Mouse (Mus musculus) embryonic fibroblast, embryonic 13.5 days (primary cell): ENCODE measurements around the gene Trp73. TPM values are rescaled to one million over a fixed set of nuclear protein-coding genes. Genes with fewer than 3 reads are reported as not detected.
A peak's percentile ranks its signal among the peaks of the same experiment; 100 is the strongest.

Experiments used
- H3K27ac ChIP-seq: 2 replicates; pipeline ENCODE4 v1.5.1; 2012; ENCODE audit warnings: low read length, control low read depth, inconsistent platforms; ENCODE audit not compliant: insufficient read depth
- H3K4me1 ChIP-seq: 2 replicates; pipeline ENCODE4 v1.6.1; 2011; ENCODE audit warnings: low read length; ENCODE audit not compliant: control insufficient read depth, insufficient read depth
- H3K4me3 ChIP-seq: 2 replicates; pipeline ENCODE4 v1.5.1; 2011; ENCODE audit warnings: mild to moderate bottlenecking, control low read depth, low read length; ENCODE audit not compliant: insufficient read depth
- CTCF ChIP-seq: IDR thresholded peaks from 2 replicates; pipeline ENCODE4 v1.5.1; 2011; ENCODE audit warnings: mild to moderate bottlenecking, control low read depth, low read length, moderate library complexity, borderline replicate concordance; ENCODE audit not compliant: insufficient read depth
- POLR2A ChIP-seq: IDR thresholded peaks from 2 replicates; pipeline ENCODE4 v1.6.1; 2011; ENCODE audit warnings: low read depth, mild to moderate bottlenecking, control low read depth, low read length, moderate library complexity
- polyA plus RNA-seq: library from polyadenylated mRNA; stranded (reverse); fragments of >200 nt; gene quantifications from 2 replicates; pipeline ENCODE4 v1.2.4, GENCODE M21; 2011; ENCODE audit warnings: low read depth; ENCODE audit not compliant: missing spikeins, insufficient read length

Gene Trp73
- polyA plus RNA-seq, 1 experiment = not detected

- Histone ChIP-seq H3K27ac (no peak overlapping the region), H3K4me3 (no peak overlapping the region)
- no peak for TF ChIP-seq POLR2A
- TF ChIP-seq CTCF = no peak
These were observed 6.3 kb upstream of the Trp73 start for GRCm38 (mm10) chr4:154146342-154146741.

DNA sequence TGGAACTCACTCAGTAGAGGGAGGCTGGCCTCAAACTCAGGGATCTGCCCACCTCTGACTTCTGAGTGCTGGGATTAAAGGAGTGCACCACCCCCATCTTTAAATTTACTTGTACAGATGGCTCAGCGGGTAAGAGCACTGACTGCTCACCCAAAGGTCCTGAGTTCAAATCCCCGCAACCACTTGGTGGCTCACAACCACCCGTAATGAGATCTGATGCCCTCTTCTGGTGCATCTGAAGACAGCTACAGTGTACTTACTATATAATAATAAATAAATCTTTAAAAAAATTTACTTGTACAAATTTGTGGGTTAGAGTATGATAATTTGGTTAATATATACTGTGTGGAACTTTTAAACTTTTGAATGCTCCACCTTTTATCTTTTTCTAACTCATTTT is 4.7 kb upstream of the Trp73 start:
- peaks cover 2% of the 10 kb centered on the region; the same call in 1 of the 2 replicates for H3K4me1 ChIP-seq
- TF ChIP-seq POLR2A = no peak
- no peak for TF ChIP-seq CTCF

More at GRCm38 (mm10) chr4:154146342-154146741, 6.3 kb upstream of the Trp73 start:
- peaks cover 2% of the 10 kb centered on the region; the same call in 1 of the 2 replicates for H3K4me1 ChIP-seq

DNA sequence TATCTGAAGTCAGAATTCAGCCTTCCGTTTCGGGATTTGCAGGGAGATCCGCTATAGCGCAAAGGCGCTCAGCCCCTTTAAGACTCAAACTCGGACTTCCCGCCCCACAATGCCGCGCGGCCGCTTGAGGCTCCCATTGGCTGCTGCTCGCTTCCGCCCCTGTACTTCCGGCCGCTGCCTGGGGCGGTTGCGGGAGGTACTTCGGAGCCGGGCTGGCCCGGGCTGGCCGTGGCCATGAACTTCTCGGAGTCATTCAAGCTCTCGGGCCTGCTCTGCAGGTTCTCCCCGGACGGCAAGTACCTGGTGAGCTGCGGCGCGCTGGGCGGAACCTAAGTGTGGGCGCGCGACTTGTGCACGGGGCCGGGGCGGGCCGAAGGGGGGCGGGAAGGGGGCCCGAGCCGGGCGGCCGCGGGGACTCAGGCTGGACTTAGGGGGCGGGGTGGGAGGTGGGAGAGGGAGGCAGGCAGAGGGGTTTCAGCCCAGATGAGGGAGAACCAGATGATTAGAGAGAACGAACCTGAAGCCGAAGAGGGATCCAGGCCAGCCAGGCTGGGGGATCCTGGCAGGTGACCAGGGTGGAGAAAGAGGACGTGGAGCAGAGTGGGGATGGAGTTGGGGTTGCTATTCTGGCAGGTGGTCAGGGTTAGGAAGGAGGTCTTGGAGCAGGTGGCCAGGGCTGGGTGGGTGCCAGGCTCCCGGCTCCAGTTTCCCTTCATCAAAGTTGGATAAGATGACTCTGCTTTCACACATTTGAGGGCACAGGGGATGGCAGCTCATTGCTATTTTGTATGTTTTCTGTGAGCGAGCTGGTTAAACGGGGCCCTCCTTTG is 2.4 kb upstream of the Trp73 start, which contains the start of gene Wrap73:
Gene Wrap73, plus strand, starts transcription at position 162 of the 830 bp plus-strand sequence.
- peak within 1 kb of the TSS; percentile 95 for H3K4me3 ChIP-seq
- H3K27ac ChIP-seq = no peak within 1 kb of the TSS
- peaks cover 2% of the 10 kb centered on the region; the same call in 1 of the 2 replicates for H3K4me1 ChIP-seq
- TF ChIP-seq CTCF (no peak), POLR2A (peak; percentile 85)

More for the DNA sequence above, 4.7 kb upstream of the Trp73 start:
- Histone ChIP-seq H3K4me3 (no peak overlapping the region), H3K27ac (no peak overlapping the region)

- TF ChIP-seq CTCF = no peak
- no peak for TF ChIP-seq POLR2A
- Histone ChIP-seq H3K4me3 (peak overlapping the region; percentile 8; the same call in 1 of the 2 replicates), H3K27ac (no peak overlapping the region), H3K4me1 (peaks cover 2% of the 10 kb centered on the region; the same call in 1 of the 2 replicates)
These were observed 1.2 kb upstream of the Trp73 start for GRCm38 (mm10) chr4:154141009-154141867.

- peak overlapping the region; percentile 4; the same call in 1 of the 2 replicates for H3K4me3 ChIP-seq
- peaks cover 2% of the 10 kb centered on the region; the same call in 1 of the 2 replicates for H3K4me1 ChIP-seq
- no peak overlapping the region for H3K27ac ChIP-seq
- no peak for TF ChIP-seq CTCF
- no peak for TF ChIP-seq POLR2A
These were observed 403 bp upstream of the Trp73 start for GRCm38 (mm10) chr4:154140213-154141008.

DNA sequence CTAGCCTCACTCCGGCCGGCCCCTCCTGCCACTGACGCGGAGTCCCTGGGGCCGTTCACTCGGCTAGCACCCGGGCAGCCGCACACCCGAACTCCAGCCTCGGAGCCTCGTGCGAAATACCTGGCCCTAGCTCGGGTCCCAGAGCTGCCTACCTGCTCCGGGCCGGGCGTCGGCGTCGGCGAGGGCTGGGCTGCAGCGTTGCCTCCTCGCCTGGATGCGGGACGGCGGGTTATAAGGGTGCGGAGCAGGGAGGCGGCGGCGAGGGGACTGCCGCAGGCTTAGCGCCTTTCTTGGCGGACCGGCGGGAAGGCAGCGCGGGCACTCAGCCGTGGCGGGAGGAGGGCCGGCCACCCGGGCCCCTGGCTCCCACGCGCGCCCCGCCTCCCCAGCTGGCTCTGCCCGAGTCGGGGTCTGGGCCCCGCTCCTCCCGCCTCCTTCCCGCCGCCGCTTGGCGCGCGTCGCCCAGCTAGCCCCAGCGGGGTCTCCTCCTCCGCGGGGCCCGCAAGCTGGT is 282 bp downstream of the Trp73 start:
- TF ChIP-seq POLR2A (no peak), CTCF (no peak)
- H3K4me1 ChIP-seq = peaks cover 2% of the 10 kb centered on the region; the same call in 1 of the 2 replicates
- no peak overlapping the region for H3K27ac ChIP-seq
- peak overlapping the region; percentile 7; the same call in 1 of the 2 replicates for H3K4me3 ChIP-seq

DNA sequence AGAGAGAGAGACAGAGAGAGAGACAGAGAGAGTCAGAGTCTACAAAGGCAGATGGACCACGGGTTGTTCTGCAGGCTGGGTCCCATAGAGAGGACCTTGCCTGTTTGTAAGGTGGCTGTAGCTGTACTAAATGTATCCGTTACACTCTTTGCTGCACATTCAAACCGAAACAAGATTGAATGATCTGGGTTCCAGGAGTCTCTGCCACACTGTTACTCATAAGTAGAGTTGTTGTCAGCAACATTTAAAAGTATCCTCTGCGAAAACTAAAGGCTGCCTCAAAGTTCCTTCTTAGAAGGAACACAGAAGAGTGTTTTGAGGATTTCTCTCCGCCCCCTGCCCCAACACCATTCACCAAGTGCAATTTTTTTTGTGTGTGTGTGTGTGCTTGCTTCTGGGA is 2.9 kb downstream of the Trp73 start:
- Histone ChIP-seq H3K4me1 (no peaks in the 10 kb centered on the region), H3K27ac (no peak overlapping the region), H3K4me3 (no peak overlapping the region)
- TF ChIP-seq POLR2A (no peak), CTCF (no peak)

DNA sequence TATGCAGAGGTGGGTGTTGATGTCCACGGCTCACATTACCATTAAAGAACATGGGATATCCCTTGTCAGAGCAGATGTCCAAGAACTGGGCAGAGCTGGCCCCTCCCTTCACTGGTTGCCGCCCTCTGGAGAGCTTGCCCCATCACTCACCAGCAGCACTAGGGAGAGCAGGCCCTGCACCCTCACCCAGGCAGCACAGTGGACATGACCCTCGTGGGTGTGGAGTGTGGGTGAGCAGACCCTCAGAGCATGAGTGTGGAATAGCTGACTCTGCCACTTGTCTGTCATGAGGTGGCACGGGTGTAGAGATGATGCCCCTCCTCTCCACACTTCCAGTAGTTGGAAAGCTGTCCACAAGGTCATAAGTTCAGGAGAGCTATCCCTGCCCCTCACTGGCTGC is 5.2 kb downstream of the Trp73 start:
- Histone ChIP-seq H3K4me3 (no peak overlapping the region), H3K4me1 (no peaks in the 10 kb centered on the region), H3K27ac (no peak overlapping the region)
- no peak for TF ChIP-seq CTCF
- TF ChIP-seq POLR2A = no peak

DNA sequence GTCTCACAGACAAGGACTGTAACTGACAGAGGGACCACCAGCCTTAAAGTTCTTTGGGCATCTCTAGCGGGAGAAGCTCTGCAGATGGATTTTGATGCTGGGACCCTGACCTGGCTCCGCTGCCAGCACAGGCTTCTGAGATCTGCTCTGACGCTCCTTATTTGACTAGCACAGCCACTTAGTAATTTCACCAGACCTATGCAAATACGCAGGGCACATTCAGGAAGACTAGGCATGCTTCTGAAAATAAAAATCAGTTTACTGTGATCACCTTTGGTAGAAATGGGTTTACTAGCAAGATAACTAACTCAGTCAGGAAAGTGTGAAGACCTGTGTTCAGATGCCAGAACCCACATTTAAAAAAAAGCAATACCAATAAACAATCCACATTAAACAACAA is 8.1 kb downstream of the Trp73 start:
- no peak overlapping the region for H3K4me3 ChIP-seq
- no peaks in the 10 kb centered on the region for H3K4me1 ChIP-seq
- TF ChIP-seq POLR2A (no peak), CTCF (no peak)
- H3K27ac ChIP-seq = no peak overlapping the region
